ENCODE assay signal across 17 mouse cellular contexts in genomic region chr6:144333146-144333545, GRCm38 (mm10).
"Had no signal": no experiment of that assay in that cellular context is flagged by ENCODE, and none has a peak within 500 bp of the region (broad histone marks: within the 10 kb centered on the region; RNA-seq: fewer than 3 reads in every experiment).

No protein-coding gene starts in this region.

- ATAC-seq: liver, embryonic 12.5 days; liver, postnatal 0 days; lung, postnatal 0 days; midbrain, embryonic 13.5 days; midbrain, embryonic 15.5 days; midbrain, embryonic 16.5 days had no signal

- DNase-seq: left cerebral cortex, postnatal 4 days; liver; liver, embryonic 13.5 days; liver, postnatal 0 days; lung, adult 18-20 months; lung, adult 2 months; lung, embryonic 14.5 days; lung, postnatal 10 days; lung, postnatal 14 days; lung, postnatal 36 days; lung, postnatal 4 days; midbrain, embryonic 14.5 days had no signal
